ENCODE assay signal across 8 mouse cellular contexts in genomic region chr19:16873221-16873861, GRCm38 (mm10). TPM values are rescaled to one million over a fixed set of nuclear protein-coding genes. Genes with fewer than 3 reads are reported as not detected.
DNase-seq lines count a peak whose midpoint lies in the region; ATAC-seq and TF ChIP-seq lines count a peak whose summit lies in the region.

Foxb2 (minus strand) TSS chr19:16873805.

- H3K27me3 ChIP-seq in heart, embryonic 10.5 days (ENCODE audit: insufficient read depth, poor library complexity, severe bottlenecking) = peaks cover 100% of the 10 kb centered on the region
- H3K27me3 ChIP-seq in G1E (ENCODE audit: insufficient read depth, low read length) = peaks cover 80% of the 10 kb centered on the region
- peaks cover 100% of the 10 kb centered on the region for H3K27me3 ChIP-seq in heart, embryonic 13.5 days (replicated peaks)
- peaks cover 100% of the 10 kb centered on the region for H3K27me3 ChIP-seq in liver, postnatal 0 days (ENCODE audit: insufficient read depth, low read length)

- intact Hi-C loops in heart, postnatal 14 days (cut with DNase I) = no loop called here

- TF ChIP-seq EP300 in liver, postnatal 0 days (IDR thresholded peaks at IDR 0.05; ENCODE audit: low read depth) = no peak

- H3K9ac ChIP-seq in heart, embryonic 13.5 days = peak within 1 kb of the TSS; percentile 62
- H3K9ac ChIP-seq in liver, postnatal 0 days (replicated peaks) = no peak within 1 kb of the TSS

- WGBS in heart, embryonic 10.5 days = 1% methylated on average over 40 of the region's 40 CpGs
- WGBS in heart, embryonic 13.5 days = 1% methylated on average over 40 of the region's 40 CpGs
- WGBS in liver, postnatal 0 days (ENCODE audit: insufficient replicate concordance) = 1% methylated on average over 40 of the region's 40 CpGs

- H3K4me3 ChIP-seq in heart, embryonic 10.5 days = peak within 1 kb of the TSS; percentile 64
- peak within 1 kb of the TSS; percentile 16; the same call in 1 of the 2 replicates for H3K4me3 ChIP-seq in G1E (ENCODE audit: low read depth, low read length)
- peak within 1 kb of the TSS; percentile 55 for H3K4me3 ChIP-seq in heart, embryonic 13.5 days
- H3K4me3 ChIP-seq in liver, postnatal 0 days (ENCODE audit: low read depth, low read length) = peak within 1 kb of the TSS; percentile 42

- H3K9me3 ChIP-seq in heart, embryonic 10.5 days = no peaks in the 10 kb centered on the region
- H3K9me3 ChIP-seq in G1E (replicated peaks) = 0 out of 2 replicates have a peak, but pooled peaks cover 5% of the 10 kb centered on the region
- H3K9me3 ChIP-seq in heart, embryonic 13.5 days = no peaks in the 10 kb centered on the region
- no peaks in the 10 kb centered on the region for H3K9me3 ChIP-seq in liver, postnatal 0 days (ENCODE audit: low read length)

- no peak within 1 kb of the TSS; the same call in 1 of the 2 replicates for H3K27ac ChIP-seq in heart, embryonic 10.5 days
- no peak within 1 kb of the TSS for H3K27ac ChIP-seq in heart, embryonic 13.5 days (replicated peaks)
- H3K27ac ChIP-seq in liver, postnatal 0 days (ENCODE audit: low read depth) = no peak within 1 kb of the TSS

- no peak for DNase-seq in heart, embryonic 10.5 days (ENCODE audit: low spot score)
- DNase-seq in heart, postnatal 14 days = no peak
- no peak for DNase-seq in G1E (ENCODE audit: low spot score)
- no peak for DNase-seq in liver, postnatal 0 days
- DNase-seq in thymus, postnatal 10 days (ENCODE audit: low spot score in 2 of 2) = no peak
- DNase-seq in cerebellum, postnatal 36 days = no peak

- no peaks in the 10 kb centered on the region for H3K36me3 ChIP-seq in heart, embryonic 10.5 days
- H3K36me3 ChIP-seq in G1E (replicated peaks) = no peaks in the 10 kb centered on the region
- H3K36me3 ChIP-seq in heart, embryonic 13.5 days = no peaks in the 10 kb centered on the region
- no peaks in the 10 kb centered on the region for H3K36me3 ChIP-seq in liver, postnatal 0 days (replicated peaks; ENCODE audit: insufficient read depth, low read length)

- peak within 1 kb of the TSS; percentile 84 for H3K4me2 ChIP-seq in heart, embryonic 13.5 days
- peak within 1 kb of the TSS; percentile 62 for H3K4me2 ChIP-seq in liver, postnatal 0 days (ENCODE audit: low read depth, low read length)

- no peak for ATAC-seq in G1E (ENCODE audit: extremely low read depth, insufficient number of reproducible peaks, low FRiP score, poor library complexity, severe bottlenecking)
- ATAC-seq in heart, embryonic 13.5 days (ENCODE audit: extremely low read depth, insufficient number of reproducible peaks, low FRiP score, low TSS enrichment) = no peak
- ATAC-seq in liver, postnatal 0 days = no peak
- ATAC-seq in granulocyte monocyte progenitor cell, adult 5-6 weeks (replicated peaks; ENCODE audit: poor library complexity, severe bottlenecking) = no peak

- no peak for TF ChIP-seq CTCF in G1E (IDR thresholded peaks at IDR 0.05; ENCODE audit: low read depth, low read length)
- TF ChIP-seq CTCF in liver, postnatal 0 days (IDR thresholded peaks at IDR 0.05; ENCODE audit: low read depth) = no peak

- peaks cover 40% of the 10 kb centered on the region for H3K4me1 ChIP-seq in heart, embryonic 10.5 days
- H3K4me1 ChIP-seq in G1E (ENCODE audit: insufficient read depth, low read depth, low read length) = no peaks in the 10 kb centered on the region
- peaks cover 63% of the 10 kb centered on the region for H3K4me1 ChIP-seq in heart, embryonic 13.5 days
- peaks cover 5% of the 10 kb centered on the region; the same call in 1 of the 2 replicates for H3K4me1 ChIP-seq in liver, postnatal 0 days (ENCODE audit: insufficient read depth)

RNA-seq across cellular contexts. Expression of gene Foxb2, which starts in this region (rescaled TPM):
- not detected in 2 replicates for polyA plus RNA-seq in heart, embryonic 10.5 days (2016; fragmentation: Nextera tagmentation; extraction: Ambion mirVana)
- total RNA-seq in heart, postnatal 14 days (2021) = not detected
- not detected in 2 replicates for total RNA-seq in G1E (2014; fragmentation: Nextera tagmentation)
- total RNA-seq in G1E (2017) = 0.11 TPM in 1 of 2 replicates, not detected in the other
- not detected in 2 replicates for polyA plus RNA-seq in G1E (2012)
- not detected in 2 replicates for polyA plus RNA-seq in heart, embryonic 13.5 days (2015; fragmentation: Nextera tagmentation; extraction: Ambion mirVana)
- not detected in 2 replicates for polyA plus RNA-seq in liver, postnatal 0 days (2015; fragmentation: Nextera tagmentation; extraction: Ambion mirVana)
- not detected in 2 replicates for total RNA-seq in granulocyte monocyte progenitor cell, adult 5-6 weeks (2014; fragmentation: Nextera tagmentation)
- total RNA-seq in granulocyte monocyte progenitor cell, adult 5-6 weeks (2017) = not detected in 2 replicates
